Mouse (Mus musculus) lung, adult 2 months (tissue): ENCODE data around the gene Cntrob. TPM values are rescaled to one million over a fixed set of nuclear protein-coding genes. Genes with fewer than 3 reads are reported as not detected.
A peak's percentile ranks its signal among the peaks of the same experiment; 100 is the strongest.

ENCODE experiments used
- DNase-seq: peaks from one replicate; pipeline ENCODE4 v3.0.0; 2022
- H3K4me1 ChIP-seq: fragments of 200-500 bp; 2 replicates; pipeline ENCODE4 v1.6.1; 2011; ENCODE audit warnings: low read length; ENCODE audit not compliant: control insufficient read depth, insufficient read depth
- H3K4me3 ChIP-seq: fragments of 200-500 bp; replicated peaks from 2 replicates; pipeline ENCODE3; 2011; ENCODE audit warnings: low read depth, mild to moderate bottlenecking, control low read depth, low read length; ENCODE audit errors: extremely low read depth
- CTCF ChIP-seq: fragments of 200-500 bp; IDR thresholded peaks from 2 replicates; pipeline ENCODE4 v1.5.1; 2011; ENCODE audit warnings: mild to moderate bottlenecking, low read length, control low read depth; ENCODE audit not compliant: insufficient read depth
- POLR2A ChIP-seq: fragments of 200-500 bp; IDR thresholded peaks from 2 replicates; pipeline ENCODE4 v1.6.1; 2011; ENCODE audit warnings: low read depth, mild to moderate bottlenecking, control low read depth, low read length, borderline replicate concordance; ENCODE audit errors: extremely low read depth
- WGBS: fragments of 180-500 bp; shearing (Covaris S2); methylation state at CpG from one replicate; pipeline ENCODE4 v1.1.7; 2018; 5-methylcytosine and 5-hydroxymethylcytosine counted together
- polyA plus RNA-seq: library from polyadenylated mRNA; depleted of rRNA; stranded (reverse); fragments of >200 nt; gene quantifications from 2 replicates; pipeline ENCODE4 v1.2.3, GENCODE M21; 2012

The Cntrob gene
- polyA plus RNA-seq, 1 experiment, result 6.9 TPM

- Histone ChIP-seq H3K4me1 (no peaks in the 10 kb centered on the region), H3K4me3 (no peak overlapping the region)
- WGBS, result 83% methylated on average over 7 of the region's 7 CpGs
- no peak for DNase-seq
- TF ChIP-seq POLR2A (no peak), CTCF (no peak)
These were observed 12.3 kb downstream of the Cntrob start for GRCm38 (mm10) chr11:69311266-69311665.

- TF ChIP-seq POLR2A, result no peak
- 92% methylated on average over 2 of the region's 2 CpGs for WGBS
These were observed 17.5 kb downstream of the Cntrob start for GRCm38 (mm10) chr11:69306039-69306438.

DNA sequence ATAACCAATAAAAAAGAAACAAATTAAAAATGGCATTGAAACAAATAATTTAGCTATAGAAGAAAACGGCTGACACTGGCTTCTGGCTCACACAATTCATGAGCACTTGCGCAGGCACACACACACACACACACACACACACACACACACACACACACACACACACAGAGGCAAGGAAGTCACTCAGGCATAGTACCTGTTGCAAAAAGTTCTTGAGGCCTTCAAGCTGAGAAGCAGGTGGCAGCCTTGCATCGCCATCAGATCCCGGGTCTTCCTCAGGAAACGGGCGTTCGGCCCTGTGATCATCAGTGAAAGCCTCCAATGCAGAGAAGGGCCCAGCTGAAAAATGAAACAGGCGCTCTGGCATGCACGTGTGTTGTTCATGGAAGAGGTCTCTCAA lies 18.3 kb downstream of the Cntrob start:
- DNase-seq, result no peak
- Histone ChIP-seq H3K4me1 (no peaks in the 10 kb centered on the region), H3K4me3 (no peak overlapping the region)
- 84% methylated on average over 9 of the region's 9 CpGs for WGBS
- TF ChIP-seq CTCF (no peak), POLR2A (no peak)

More at GRCm38 (mm10) chr11:69306039-69306438, 17.5 kb downstream of the Cntrob start:
- no peak overlapping the region for H3K4me3 ChIP-seq
- no peak for DNase-seq
- no peaks in the 10 kb centered on the region for H3K4me1 ChIP-seq

DNA sequence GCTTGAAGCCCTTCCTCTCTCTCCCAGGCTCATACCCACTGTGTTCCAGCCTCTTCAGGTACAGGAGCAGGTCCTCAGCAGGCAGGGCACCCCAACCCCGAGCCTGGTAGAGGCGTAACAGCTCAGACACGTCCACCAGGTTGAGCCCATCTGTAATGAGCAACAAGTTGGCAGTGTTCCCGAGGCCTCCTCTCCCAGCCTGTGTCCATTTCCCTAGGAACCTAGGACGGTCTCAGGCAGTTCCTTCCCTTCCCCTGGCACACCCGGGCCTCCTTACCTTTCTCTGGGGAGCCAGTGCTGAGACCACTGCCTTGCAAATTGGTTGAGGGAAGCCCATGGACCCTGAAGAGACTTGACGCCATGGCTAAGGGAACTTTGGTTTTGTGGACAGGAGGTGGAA lies 20.8 kb downstream of the Cntrob start:
- no peak for TF ChIP-seq POLR2A
- TF ChIP-seq CTCF, result no peak
- Histone ChIP-seq H3K4me3 (no peak overlapping the region), H3K4me1 (no peaks in the 10 kb centered on the region)
- 77% methylated on average over 7 of the region's 7 CpGs for WGBS
- DNase-seq, result no peak

- TF ChIP-seq CTCF (no peak), POLR2A (no peak)
- Histone ChIP-seq H3K4me3 (no peak overlapping the region), H3K4me1 (no peaks in the 10 kb centered on the region)
- no peak for DNase-seq
- 81% methylated on average over 7 of the region's 7 CpGs for WGBS
These were observed 25.3 kb downstream of the Cntrob start for GRCm38 (mm10) chr11:69298231-69298630.

DNA sequence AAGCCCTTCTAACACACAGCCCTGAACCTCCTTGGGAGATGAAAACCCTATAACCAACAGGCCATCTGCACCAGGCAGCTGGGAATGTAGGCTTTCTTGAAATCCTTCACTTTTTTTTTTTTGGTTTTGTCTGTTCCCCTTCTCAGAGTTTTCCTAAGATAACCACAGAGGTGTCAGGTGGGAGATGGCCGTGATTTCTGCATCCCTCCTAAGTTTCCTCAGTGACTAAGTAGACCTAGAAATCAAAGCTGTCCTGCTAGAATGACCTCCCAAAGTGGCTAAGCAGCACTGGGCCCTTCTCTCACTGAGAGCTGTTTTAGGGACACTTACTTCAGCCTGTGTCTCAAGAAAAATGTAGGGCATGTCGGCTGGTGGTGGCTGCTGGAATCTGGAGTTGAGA lies 25.8 kb downstream of the Cntrob start:
- no peaks in the 10 kb centered on the region for H3K4me1 ChIP-seq
- WGBS, result 79% methylated on average over 2 of the region's 2 CpGs
- H3K4me3 ChIP-seq, result no peak overlapping the region
- TF ChIP-seq CTCF (no peak), POLR2A (no peak)
- DNase-seq, result no peak

- Histone ChIP-seq H3K4me3 (no peak overlapping the region), H3K4me1 (no peaks in the 10 kb centered on the region)
- DNase-seq, result no peak
- 78% methylated on average over 3 of the region's 3 CpGs for WGBS
- TF ChIP-seq CTCF (no peak), POLR2A (no peak)
These were observed 28.3 kb downstream of the Cntrob start for GRCm38 (mm10) chr11:69295286-69295685.

DNA sequence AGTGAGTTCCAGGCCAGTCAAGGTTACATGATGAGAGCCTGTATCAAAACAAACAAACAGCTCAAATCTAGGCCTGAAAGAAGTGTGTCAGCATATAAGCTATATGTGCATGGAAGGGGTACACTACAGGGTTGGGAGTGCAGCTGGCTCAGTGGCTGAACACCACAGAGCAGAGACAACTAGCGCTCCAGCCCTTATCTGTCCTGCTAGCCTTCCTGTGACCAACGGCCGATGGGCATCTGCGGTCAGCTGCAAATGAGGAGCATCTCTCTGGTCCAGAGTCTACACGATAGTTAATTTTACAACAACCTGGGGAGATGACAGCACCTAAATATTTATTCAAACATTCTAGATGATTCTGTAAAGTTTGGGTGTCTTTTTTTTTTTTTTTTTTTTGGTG lies 32.5 kb downstream of the Cntrob start:
- TF ChIP-seq CTCF (no peak), POLR2A (no peak)
- 89% methylated on average over 5 of the region's 5 CpGs for WGBS
- Histone ChIP-seq H3K4me1 (no peaks in the 10 kb centered on the region), H3K4me3 (no peak overlapping the region)
- no peak for DNase-seq

- Histone ChIP-seq H3K4me3 (no peak overlapping the region), H3K4me1 (no peaks in the 10 kb centered on the region)
- WGBS, result 63% methylated on average over 5 of the region's 5 CpGs
- no peak for TF ChIP-seq CTCF
- no peak for TF ChIP-seq POLR2A
- DNase-seq, result no peak
These were observed 46.3 kb downstream of the Cntrob start for GRCm38 (mm10) chr11:69277267-69277666.

- WGBS, result 35% methylated on average over 2 of the region's 2 CpGs
- Histone ChIP-seq H3K4me1 (no peaks in the 10 kb centered on the region), H3K4me3 (no peak overlapping the region)
- no peak for TF ChIP-seq POLR2A
- TF ChIP-seq CTCF, result no peak
- no peak for DNase-seq
These were observed 47.5 kb downstream of the Cntrob start for GRCm38 (mm10) chr11:69276081-69276480.

- 44% methylated on average over 6 of the region's 6 CpGs for WGBS
- no peak for TF ChIP-seq POLR2A
- no peak for TF ChIP-seq CTCF
- Histone ChIP-seq H3K4me1 (no peaks in the 10 kb centered on the region), H3K4me3 (no peak overlapping the region)
- DNase-seq, result no peak
These were observed 47.9 kb downstream of the Cntrob start for GRCm38 (mm10) chr11:69275650-69276049.

GRCm38 (mm10) chr11:69272122-69272740 lies 51.3 kb downstream of the Cntrob start:
- 36% methylated on average over 16 of the region's 16 CpGs for WGBS
- no peak overlapping the region for H3K4me3 ChIP-seq
- H3K4me1 ChIP-seq, result no peaks in the 10 kb centered on the region
- no peak for TF ChIP-seq POLR2A
- peak; percentile 26; the same call in 1 of the 2 replicates for TF ChIP-seq CTCF
- peak; percentile 78 for DNase-seq
